Mouse (Mus musculus): ENCODE results near the gene Synpo2l.
"Not testable (repeated sequence)": the region's sequence is repeated elsewhere in the genome, so short reads cannot be mapped to it uniquely, and the experiment has no call there.

Gene Synpo2l

DNA sequence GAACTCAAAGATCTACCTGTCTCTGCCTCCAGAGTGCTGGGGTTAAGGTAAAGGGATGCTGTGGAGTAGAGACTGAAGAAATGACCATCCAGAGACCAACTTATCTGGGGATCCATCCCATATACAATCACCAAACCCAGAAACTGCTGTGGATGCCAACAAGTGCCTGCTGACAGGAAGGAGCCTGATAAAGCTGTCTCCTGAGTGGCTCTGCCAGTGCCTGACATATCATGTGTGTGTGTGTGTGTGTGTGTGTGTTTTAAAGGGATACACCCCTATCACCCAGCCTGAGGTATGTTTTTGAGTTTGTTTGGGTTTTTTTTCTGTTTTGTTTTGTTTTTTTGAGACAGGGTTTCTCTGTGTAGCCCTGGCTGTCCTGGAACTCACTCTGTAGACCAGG, 21.8 kb downstream of the Synpo2l start:
- DNase-seq (ENCODE audit: extremely low read depth, insufficient read length, low spot score), result no peak

DNA sequence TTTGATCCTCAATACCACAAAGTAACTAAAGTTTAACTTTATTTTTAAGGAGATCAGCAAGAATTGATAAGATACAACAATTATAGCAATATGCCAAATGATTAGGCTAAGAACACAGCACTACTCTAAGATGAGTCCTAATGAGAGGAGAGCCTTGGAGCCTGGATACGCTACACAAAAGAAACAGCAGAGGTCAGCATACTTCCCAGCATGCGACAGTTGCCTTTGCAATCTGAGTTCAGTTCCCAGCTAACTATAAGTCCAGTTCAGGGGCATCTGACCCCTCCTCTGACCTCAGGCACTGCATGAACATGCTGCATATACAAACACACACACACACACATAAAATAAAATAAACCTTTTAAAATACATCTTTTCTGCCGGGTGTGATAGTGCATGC, 22.6 kb downstream of the Synpo2l start:
- DNase-seq (ENCODE audit: extremely low read depth, insufficient read length, low spot score), result no peak

DNA sequence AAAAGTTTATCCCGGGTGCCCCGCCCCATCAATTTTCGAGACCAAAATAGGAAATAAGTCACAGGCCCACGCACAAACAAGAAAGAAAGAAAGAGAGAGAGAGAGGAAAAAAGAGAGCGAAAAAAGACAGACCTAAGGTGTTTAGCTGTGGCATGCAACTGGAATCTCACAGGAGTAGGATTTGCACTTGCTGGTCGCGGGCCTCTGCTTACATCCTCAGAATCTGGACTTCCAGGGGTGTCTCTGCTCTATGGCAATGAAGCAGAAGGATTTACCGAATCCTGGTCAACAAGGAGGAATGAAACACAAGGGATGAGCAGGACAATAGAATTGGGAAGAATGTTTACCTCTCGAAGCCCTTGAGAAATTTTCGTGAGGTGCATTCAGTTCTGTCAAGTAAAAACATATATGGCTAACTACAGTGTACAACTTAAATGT, 26.7 kb downstream of the Synpo2l start:
- DNase-seq (ENCODE audit: extremely low read depth, insufficient read length, low spot score), result no peak

DNA sequence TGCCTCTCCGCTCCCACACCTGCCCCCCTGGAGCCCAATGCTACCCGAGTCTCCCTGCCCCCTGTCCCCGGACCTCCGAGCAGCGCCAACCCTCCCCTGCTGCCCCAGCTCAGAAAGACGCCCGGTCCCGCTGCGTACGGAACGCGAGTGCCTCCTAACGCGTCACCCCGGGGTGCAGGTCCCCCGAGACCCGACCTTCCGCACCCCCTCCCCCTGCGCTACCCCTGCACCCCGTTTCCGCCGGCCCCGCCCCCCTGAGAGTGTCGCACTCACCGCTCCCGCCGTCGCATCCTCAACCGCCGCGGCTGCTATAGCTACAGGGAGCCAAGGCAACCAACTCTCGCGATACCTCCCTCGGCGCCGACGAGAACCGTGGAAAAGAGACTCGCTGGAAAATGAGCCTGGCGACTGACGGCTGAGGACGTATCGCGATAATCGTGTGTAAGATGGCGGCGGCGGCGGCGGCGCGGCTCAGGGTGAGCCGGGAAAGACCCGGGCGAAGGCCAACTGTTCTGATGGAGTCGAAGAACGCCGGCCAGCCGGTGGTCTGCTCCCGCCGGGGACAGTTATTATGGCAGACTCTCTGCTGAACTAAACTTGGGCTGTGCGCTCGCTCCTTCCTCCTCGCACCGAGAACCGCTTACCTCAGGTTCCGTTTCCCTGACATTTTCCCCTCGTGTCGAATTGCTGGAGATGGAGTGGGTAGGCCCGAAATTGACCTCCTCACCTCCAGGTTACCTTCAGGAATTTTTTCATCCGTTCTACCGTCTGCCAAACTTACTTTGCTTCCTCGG, 27.3 kb downstream of the Synpo2l start, which contains the start of gene Usp54:
Usp54 (minus strand) TSS at position 420 of the 794 bp plus-strand sequence.
- DNase-seq (ENCODE audit: extremely low read depth, insufficient read length, low spot score), result peak; percentile 88

DNA sequence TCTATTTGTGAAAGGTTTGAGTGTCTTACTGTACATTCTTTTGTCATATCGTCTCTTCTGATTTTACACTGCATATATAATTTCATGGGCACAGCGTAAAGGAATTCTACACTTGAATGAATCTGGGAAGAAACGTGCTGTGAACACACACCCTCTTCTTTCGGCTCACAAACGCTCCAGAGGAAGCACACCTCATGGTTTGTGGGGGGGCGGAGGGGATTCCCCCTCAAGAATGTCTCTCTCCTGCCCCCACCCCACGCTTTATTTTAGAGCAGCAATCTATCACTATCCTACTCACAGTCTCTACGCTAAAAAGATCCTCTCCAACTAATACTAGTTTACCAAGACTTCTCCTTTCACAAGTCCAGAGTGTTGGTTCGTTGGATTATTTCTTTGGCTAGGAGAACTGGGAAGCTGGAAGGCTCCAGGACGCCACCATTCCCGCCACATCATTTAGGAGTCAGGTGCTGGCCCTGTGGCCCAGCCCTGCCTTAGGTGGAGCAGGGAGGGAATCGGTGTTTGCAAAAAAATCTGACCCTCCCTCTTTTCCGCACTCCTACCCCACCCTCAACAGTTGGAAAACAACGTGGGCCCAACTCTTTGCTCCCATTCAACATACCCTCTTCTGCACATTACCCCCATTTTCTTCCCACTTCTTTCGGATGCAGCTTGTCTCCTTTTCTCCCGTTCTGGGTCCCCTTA, 28.1 kb downstream of the Synpo2l start:
- no peak for DNase-seq (ENCODE audit: extremely low read depth, insufficient read length, low spot score)

DNA sequence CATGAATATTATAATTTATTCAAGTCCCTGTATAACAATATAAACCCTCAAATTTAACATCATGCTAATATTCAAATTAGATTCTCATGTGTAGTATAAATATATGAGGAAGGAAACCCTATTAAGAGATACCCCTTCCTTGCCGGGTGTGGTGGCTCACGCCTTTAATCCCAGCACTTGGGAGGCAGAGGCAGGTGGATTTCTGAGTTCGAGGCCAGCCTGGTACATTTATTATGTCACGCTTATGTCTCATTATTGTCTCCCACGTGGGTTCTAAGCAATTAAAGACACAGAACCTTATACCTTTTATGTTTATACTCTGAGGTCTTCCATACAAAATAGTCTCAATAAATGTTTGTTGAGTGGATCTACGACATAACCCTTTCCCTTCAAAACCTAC, 29.5 kb downstream of the Synpo2l start:
- DNase-seq (ENCODE audit: extremely low read depth, insufficient read length, low spot score), result no peak

DNA sequence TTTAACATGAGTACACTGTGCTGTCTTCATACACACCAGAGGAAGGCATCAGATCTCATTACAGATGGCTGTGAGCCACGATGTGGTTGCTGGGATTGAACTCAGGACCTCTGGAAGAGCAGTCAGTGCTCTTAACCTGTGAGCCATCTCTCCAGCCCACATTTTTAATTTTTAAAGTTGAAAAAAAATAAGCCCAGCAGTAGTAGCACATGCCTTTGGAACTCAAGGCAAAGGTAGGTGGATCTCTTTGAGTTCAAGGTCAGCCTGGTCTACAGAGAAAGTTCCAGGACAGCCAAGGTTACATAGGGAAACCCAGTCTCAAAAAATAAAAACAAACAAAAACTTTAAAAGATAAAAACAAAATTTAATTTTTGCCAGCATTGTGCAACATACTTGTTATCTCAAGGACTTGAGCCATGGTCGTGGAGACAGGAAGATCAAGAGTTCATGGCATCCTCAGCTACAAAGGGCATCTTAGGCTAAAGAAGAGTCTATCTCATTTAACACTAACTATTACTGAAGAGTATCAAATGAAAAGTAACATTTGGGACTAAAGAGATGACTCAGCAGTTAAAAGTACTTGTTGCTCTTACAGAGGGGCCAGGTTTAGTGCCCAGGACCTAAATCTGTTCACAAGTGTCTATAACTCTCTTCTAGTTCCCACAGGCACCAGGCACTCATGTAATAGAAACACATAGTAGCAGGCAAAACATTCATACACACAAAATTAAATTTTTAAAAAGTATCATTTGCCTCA, 30.2 kb downstream of the Synpo2l start:
- no peak for DNase-seq (ENCODE audit: extremely low read depth, insufficient read length, low spot score)

DNA sequence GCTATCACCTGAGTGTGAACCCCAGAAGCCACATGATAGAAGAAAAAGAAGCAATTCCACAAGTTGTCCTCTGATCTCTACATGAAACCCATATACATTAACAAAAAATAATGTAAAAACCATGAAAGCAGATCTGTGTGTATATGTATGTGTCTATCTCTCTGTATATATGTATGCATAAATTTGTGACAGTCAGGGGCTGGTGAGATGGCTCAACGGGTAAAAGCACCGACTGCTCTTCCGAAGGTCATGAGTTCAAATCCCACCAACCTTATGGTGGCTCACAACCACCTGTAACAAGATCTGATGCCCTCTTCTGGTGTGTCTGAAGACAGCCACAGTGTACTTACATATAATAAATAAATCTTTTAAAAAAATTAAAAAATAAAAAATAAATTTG, 31.2 kb downstream of the Synpo2l start:
- DNase-seq (ENCODE audit: extremely low read depth, insufficient read length, low spot score), result not testable (repeated sequence)

DNA sequence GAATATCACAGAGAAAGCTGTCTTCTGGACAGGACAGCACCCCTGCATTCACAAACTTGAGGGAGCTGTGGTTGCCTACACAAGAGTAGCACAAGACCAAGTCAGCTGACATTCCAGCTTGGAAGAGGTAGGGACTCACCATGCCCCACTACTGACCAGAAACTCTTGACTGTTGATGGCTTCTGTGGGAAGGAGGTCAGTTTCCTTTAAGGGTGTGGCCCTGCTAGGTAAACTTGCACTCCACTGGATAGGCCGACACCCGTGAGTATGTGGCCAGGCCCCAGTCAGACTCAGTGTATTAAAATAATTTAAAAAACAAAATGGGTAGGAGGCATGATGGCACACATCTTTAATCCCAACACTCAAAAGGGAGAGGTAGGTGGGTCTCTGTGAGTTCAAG, 32.6 kb downstream of the Synpo2l start:
- DNase-seq (ENCODE audit: extremely low read depth, insufficient read length, low spot score), result no peak

DNA sequence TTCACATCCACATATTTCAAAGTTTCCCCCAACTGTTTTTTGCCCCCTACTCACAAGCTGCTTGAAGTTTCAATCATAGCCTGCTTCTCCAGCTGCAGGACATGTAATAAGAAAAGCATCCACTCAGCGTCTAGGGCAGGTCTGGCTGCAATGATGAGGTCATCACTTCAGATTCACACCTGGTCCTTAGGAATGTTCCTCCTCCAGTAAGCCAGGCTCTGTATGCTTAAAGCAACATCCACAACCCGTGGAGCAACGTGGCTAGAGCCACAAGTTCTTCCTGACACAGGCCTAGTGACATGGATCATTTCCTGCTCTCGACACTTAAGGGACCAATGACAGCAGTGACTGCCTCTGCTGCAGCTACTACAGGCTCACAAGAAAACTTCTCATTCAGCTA, 36.9 kb downstream of the Synpo2l start:
- DNase-seq (ENCODE audit: extremely low read depth, insufficient read length, low spot score), result no peak

DNA sequence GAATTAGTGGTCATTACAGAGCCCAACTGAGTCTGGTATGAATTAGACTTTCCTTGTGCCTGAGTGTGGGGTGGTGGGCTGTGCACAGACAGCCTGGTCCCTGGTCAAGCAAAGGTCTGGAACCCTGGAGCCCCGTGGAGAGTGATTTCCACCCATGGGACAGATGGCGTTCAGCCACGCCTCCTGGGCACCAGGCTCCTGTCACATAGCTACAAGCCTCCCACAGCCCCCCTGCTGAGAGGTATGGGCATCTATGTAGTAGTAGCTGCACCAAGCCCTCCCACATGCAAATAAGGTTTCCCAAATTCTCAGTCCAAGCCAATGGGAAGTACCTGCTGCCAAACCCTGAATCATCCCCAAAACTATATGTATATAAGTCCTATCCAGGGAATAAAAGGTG, 41.2 kb downstream of the Synpo2l start:
- no peak for DNase-seq (ENCODE audit: extremely low read depth, insufficient read length, low spot score)

DNA sequence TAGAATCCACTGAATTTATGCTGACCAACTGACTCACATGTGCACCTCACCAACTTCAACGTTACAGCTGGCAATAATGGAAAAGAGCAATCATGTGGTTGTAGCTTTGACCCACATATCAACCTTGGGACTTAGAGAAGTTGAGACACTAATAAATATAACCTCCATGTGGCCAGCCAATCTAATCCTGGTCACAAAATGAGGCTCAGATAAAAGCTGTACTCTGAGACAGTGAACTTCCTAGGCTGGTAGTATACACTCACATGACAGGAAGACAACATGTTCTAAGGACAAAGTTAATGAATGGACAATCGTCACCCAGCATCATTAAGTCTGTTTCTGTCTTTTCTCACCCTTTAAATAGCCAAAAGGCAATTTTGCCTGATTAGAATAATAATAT, 41.7 kb downstream of the Synpo2l start:
- no peak for DNase-seq (ENCODE audit: extremely low read depth, insufficient read length, low spot score)

DNA sequence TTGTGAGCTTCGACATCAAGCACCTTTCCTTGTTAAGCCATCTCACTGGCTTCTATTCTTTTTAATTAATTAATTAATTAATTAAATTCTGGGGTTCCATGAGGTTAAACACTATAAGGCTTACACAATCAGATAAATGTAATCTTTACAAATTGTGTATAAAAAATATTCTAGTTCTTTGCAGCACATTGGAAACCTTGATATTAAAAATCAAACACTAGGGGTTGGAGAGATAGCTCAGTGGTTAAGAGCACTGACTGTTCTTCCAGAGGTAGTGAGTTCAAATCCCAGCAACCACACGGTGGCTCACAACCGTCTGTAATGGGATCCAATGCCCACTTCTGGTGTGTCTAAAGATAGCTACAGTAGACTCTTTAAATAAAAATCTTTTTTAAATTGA, 45.2 kb downstream of the Synpo2l start:
- no peak for DNase-seq (ENCODE audit: extremely low read depth, insufficient read length, low spot score)

DNA sequence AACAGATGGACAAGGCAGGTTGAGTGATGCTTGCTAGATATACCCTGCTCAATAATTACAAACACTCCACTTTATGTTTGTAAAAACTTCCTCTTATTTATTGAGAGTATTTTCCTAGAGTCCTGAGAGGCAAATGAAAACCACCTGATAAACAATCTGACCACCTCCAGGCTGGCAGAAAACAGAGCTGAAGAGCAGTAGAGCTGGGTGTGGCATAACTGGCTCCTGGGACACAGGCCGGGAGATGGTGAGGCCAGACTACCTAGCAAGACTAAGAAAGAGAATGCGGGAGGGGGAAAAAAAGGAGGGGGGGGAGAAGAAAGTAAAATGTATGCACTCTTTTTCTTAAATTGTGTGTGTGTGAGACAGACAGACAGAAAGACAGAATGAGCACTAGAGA, 45.7 kb downstream of the Synpo2l start:
- DNase-seq (ENCODE audit: extremely low read depth, insufficient read length, low spot score), result no peak

DNA sequence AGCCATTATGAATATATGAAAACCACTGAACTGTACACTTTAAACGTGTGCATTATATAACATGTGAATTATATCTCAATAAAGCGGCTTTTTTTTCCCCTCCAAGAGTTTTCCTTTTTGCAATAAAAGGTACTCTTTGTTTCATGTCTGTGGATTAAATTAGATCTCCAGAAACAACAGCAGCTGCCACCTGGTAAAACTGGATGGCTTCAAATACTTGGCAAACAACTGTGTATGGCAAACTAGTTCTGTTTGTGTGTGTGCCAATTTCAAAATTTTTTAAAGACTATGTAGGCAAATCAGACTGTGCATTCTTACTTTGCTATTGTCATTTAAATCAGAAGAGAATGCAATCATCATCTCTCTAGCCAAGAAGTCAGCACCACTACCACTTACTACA, 46.3 kb downstream of the Synpo2l start:
- no peak for DNase-seq (ENCODE audit: extremely low read depth, insufficient read length, low spot score)

DNA sequence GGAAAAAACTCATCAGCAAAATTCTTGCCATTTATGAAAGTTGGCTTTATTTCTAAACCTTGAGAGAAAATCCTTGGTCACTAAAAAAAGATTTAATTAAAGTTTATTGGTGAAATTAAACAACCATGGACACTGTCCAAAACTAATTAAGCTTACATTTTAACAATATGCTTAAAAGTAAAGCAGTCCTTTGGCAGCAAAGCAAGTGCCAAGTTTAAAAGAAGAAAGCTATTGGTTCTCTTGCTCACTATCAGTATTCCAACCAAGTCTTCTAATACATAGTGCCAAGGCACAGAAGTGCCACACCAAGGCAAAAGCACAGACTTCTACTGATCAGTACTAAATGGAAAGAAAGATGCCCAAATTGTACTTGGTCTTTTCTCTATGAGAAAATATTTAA, 49.0 kb downstream of the Synpo2l start:
- DNase-seq (ENCODE audit: extremely low read depth, insufficient read length, low spot score), result no peak

DNA sequence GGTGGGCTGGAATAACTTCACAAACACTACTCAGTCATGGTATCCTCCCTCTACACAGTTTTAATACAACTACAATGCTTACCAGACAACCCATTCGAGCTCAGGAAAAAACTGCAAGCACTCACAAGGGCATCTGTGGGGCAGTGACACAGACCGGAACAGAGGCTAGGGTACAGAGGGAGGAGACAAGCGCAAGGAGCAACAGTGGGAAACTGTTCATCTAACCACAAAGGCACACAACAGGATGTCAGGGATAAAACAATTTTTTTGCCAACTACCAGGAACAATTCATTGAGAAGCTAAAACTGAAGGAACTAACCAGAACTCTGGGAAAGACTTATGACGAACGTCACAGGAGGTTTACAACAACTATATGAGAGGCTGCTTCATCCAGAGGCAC, 49.9 kb downstream of the Synpo2l start:
- DNase-seq (ENCODE audit: extremely low read depth, insufficient read length, low spot score), result no peak

DNA sequence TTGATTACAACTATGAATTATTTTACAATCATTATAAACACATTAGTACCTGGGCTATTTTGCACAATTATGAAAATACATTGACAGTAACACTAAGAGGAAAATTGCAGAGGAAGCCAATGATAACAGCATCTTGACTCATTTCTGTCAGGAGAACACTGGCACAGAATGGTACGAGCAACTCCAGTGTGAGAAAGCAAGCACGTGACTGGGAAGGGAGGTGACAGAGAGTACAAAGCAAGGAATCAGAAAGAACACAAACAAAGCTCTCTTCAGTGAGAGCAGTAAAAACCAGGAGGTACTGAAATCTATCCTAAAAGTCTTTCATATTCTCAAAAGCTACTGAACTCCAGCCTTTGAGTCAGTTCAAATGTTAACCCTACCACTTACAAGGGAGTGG, 51.7 kb downstream of the Synpo2l start:
- no peak for DNase-seq (ENCODE audit: extremely low read depth, insufficient read length, low spot score)

DNA sequence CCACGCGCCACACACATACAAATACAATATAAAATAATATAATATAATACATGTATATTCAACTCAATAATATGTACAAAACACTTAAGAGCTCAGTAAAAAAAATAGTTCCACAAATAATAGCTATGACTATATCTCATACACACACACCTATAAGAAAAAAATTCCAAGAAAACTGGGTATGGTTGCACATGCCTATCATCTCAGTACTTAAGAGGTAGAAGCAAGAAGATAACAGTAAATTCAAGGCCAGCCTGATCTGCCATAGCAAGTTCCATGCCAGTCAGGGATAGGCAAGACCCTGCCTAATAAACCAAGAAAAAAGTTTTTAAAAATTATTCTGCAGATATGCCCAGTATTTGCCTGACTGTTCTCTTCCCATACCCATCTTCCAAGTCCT, 53.1 kb downstream of the Synpo2l start:
- no peak for DNase-seq (ENCODE audit: extremely low read depth, insufficient read length, low spot score)

DNA sequence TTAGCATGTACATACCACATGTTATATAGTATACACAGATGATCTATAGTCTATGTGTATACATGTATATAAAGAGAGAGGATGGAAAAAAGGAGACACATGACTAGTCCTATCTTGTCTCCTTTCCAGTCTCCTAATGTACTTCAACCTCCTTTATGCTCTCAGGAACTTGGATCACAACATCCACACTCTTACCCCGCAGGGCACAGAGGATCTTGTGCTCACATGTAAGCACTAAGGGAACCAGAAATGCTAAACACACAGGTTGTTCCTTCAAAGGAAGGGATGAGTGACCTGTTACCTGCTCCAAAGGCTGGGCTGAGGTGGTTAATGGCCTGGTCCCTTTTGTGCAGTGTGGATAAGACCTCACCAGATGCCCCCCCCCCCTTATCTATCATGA, 55.3 kb downstream of the Synpo2l start:
- DNase-seq (ENCODE audit: extremely low read depth, insufficient read length, low spot score), result no peak

DNA sequence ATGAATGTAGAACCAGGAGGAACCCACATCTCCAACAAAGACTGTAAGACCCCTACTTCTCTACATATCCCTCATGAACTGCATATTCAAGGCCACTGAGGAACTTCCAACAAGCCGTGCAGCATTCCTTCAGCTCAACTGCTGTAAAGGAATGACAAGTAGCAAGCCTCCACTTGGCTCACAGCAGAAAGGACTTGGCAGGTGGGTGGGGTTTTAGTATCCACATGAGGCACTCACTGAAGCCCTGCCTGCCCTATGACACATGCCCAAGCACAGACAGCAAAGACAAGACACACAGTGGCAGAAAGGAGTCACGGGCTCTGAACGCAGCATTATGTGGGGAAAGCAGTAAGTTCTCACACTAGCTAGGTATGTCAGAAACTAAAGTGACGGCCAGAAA, 58.0 kb downstream of the Synpo2l start:
- peak; percentile 63 for DNase-seq (ENCODE audit: extremely low read depth, insufficient read length, low spot score)

DNA sequence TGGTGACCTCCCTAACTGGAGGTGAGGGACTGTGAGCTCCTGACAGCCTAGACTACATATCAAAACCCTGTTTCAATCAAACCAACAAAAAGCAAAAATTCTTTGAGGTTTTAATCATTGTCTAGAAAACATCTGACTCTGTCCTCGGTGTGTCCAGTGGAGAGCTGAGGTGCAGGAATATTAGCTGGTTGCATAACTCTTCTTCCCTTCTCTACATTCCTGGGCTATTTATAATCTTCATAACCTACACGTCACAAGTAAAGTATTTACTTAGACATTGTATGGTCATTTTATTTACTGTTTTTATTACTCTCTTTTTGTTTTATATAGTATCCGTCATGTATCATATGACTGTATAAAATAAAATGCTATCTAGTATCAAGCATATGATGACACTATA, 58.6 kb downstream of the Synpo2l start:
- peak; percentile 28 for DNase-seq (ENCODE audit: extremely low read depth, insufficient read length, low spot score)

All from 3134 (cell line).